Mouse (Mus musculus) forebrain, embryonic 12.5 days (tissue): Measurements from ENCODE around the gene Rap2b. TPM values are rescaled to one million over a fixed set of nuclear protein-coding genes. Genes with fewer than 3 reads are reported as not detected.

Experiments used
- ATAC-seq: fragments of 200-750 bp; cut with Nextera tagmentation; 2 replicates; pipeline ENCODE4 v1.8.0; 2017; ENCODE audit warnings: moderate TSS enrichment; ENCODE audit not compliant: low FRiP score
- H3K27ac ChIP-seq: fragments of 300-500 bp; sonication (generic); 2 replicates; pipeline ENCODE4 v1.5.1; 2016; ENCODE audit warnings: mild to moderate bottlenecking
- H3K27me3 ChIP-seq: fragments of 300-500 bp; sonication (generic); 2 replicates; pipeline ENCODE4 v1.6.1; 2016; ENCODE audit warnings: mild to moderate bottlenecking
- H3K36me3 ChIP-seq: fragments of 300-500 bp; sonication (generic); replicated peaks from 2 replicates; pipeline ENCODE4 v1.6.1; 2016; ENCODE audit warnings: mild to moderate bottlenecking
- H3K4me1 ChIP-seq: fragments of 300-500 bp; sonication (generic); 2 replicates; pipeline ENCODE4 v1.6.1; 2016
- H3K4me2 ChIP-seq: fragments of 300-500 bp; sonication (generic); 2 replicates; pipeline ENCODE4 v1.6.1; 2016; ENCODE audit warnings: mild to moderate bottlenecking, moderate library complexity
- H3K4me3 ChIP-seq: fragments of 300-500 bp; sonication (generic); replicated peaks from 2 replicates; pipeline ENCODE4 v1.5.1; 2016; ENCODE audit warnings: mild to moderate bottlenecking
- H3K9ac ChIP-seq: fragments of 300-500 bp; sonication (generic); 2 replicates; pipeline ENCODE4 v1.6.1; 2016; ENCODE audit warnings: mild to moderate bottlenecking
- H3K9me3 ChIP-seq: fragments of 300-500 bp; sonication (generic); 2 replicates; pipeline ENCODE4 v1.6.1; 2016
- WGBS: fragments of 180-500 bp; shearing (Covaris S2); methylation state at CpG from one replicate; pipeline ENCODE4 v1.1.7; 2016; 5-methylcytosine and 5-hydroxymethylcytosine counted together
- polyA plus RNA-seq: library from polyadenylated mRNA; unstranded; fragments of >200 nt; fragmentation: Nextera tagmentation; extraction: Ambion mirVana; gene quantifications from 2 replicates; pipeline ENCODE4 v1.2.1, GENCODE M21; 2016

The Rap2b gene
- polyA plus RNA-seq, 1 experiment from 2014 or later, result 15.7 TPM

DNA sequence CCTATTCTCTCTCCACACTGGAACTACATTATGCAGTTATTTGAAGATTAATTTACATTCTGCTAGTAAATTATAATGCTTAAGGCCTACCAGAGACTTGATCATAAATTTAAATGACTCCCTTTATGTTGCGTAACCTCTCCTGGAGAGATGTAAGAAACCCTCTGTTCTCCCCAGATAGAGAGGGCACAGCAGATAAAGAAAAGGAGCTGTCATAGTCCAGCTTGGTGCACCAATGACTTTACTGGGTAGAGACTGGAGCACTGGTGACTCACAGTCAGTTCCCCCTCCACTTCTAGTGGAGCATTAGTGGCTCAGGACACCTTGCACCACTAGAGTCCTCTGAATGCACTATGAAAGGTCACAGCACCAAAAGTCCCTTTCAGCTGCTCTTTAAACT, 31.4 kb downstream of the Rap2b start:
- ATAC-seq, result no peak
- H3K9ac ChIP-seq, result no peak overlapping the region
- WGBS, result 89% methylated on average over 1 of the region's 1 CpGs
- H3K4me3 ChIP-seq, result no peak overlapping the region
- no peaks in the 10 kb centered on the region for H3K36me3 ChIP-seq
- H3K4me1 ChIP-seq, result peaks cover 10% of the 10 kb centered on the region
- no peak overlapping the region for H3K27ac ChIP-seq
- no peak overlapping the region for H3K4me2 ChIP-seq
- H3K27me3 ChIP-seq, result no peaks in the 10 kb centered on the region
- H3K9me3 ChIP-seq, result no peaks in the 10 kb centered on the region

DNA sequence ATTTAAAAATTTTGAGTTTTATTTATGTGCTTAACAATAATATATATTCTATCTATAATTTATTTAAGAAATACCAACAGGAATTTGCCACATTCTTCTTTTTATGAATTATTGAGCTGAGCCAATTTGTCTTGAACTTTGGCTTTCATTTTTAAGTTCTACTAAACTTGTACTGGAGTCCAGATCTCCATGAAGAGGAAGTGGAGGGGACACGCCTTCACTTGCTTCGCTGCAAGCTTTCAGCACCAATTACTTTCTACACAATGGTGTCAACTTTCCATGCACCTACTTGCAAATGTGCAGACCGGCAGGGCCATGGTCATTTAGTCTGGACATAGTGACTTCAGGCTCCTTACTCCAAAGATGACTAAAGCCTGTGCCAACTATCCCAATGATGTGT, 32.1 kb downstream of the Rap2b start:
- Histone ChIP-seq H3K36me3 (no peaks in the 10 kb centered on the region), H3K9ac (no peak overlapping the region), H3K9me3 (no peaks in the 10 kb centered on the region), H3K27me3 (no peaks in the 10 kb centered on the region), H3K4me1 (peaks cover 10% of the 10 kb centered on the region), H3K4me2 (no peak overlapping the region), H3K4me3 (no peak overlapping the region), H3K27ac (no peak overlapping the region)
- 77% methylated on average over 3 of the region's 3 CpGs for WGBS
- no peak for ATAC-seq

- Histone ChIP-seq H3K9ac (no peak overlapping the region), H3K4me1 (peaks cover 10% of the 10 kb centered on the region), H3K27ac (no peak overlapping the region), H3K27me3 (no peaks in the 10 kb centered on the region), H3K36me3 (no peaks in the 10 kb centered on the region), H3K4me2 (no peak overlapping the region), H3K9me3 (no peaks in the 10 kb centered on the region), H3K4me3 (no peak overlapping the region)
- 92% methylated on average over 3 of the region's 3 CpGs for WGBS
- no peak for ATAC-seq
Observed at GRCm38 (mm10) chr3:61395382-61395781, 33.9 kb downstream of the Rap2b start.

DNA sequence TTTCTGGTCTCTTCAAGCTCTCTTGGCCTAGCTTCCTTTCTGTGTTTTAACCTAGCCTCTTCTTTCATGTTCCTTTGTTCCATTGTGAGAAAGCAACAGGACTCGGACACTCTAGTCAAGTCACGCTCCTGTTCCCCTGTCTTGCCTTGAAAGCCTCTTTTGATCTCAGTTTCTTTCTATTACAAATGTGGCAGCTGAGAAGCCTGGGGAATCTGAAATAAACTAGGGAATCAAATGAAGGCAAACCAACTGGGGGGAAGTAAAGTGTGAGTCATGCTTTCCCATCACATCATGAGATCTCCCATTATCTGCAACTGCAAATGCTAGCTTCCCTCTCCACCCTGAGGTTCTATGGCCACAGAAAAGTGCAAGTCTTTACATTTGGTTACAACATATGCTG, 35.3 kb downstream of the Rap2b start:
- H3K4me3 ChIP-seq, result no peak overlapping the region
- H3K9me3 ChIP-seq, result no peaks in the 10 kb centered on the region
- ATAC-seq, result 0 out of 2 replicates have a peak, but pooled peaks have one; percentile 20
- H3K4me1 ChIP-seq, result peaks cover 10% of the 10 kb centered on the region
- WGBS, result 12% methylated on average over 2 of the region's 2 CpGs
- peak overlapping the region; percentile 32; the same call in 1 of the 2 replicates for H3K27ac ChIP-seq
- H3K27me3 ChIP-seq, result no peaks in the 10 kb centered on the region
- no peak overlapping the region for H3K9ac ChIP-seq
- no peaks in the 10 kb centered on the region for H3K36me3 ChIP-seq
- no peak overlapping the region for H3K4me2 ChIP-seq

DNA sequence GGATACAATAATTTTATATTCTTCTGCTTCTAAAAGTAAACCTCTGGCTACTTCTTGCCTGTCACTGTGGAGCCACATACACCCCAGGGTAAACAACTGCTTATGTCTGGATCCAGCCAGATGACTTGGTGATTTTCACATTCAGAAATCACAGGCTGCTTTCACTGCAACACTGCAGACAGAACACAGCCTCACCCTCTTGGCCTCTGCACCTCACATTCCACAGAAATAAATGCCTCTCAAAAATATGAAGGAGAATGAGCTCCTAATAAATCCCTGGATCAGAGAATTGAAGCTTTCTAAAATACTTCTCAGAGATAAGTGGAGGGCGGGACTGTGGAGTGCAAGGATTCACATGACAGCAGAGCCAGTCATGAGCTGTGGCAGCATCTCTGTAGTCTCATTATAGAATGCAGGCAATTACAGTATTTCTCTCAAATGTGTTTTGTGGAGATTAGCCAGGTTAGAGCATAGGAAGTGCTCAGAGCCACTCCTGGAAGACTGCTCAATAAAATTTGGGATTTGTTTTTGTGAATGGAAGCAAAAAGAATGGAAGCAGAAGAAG, 39.5 kb downstream of the Rap2b start:
- H3K36me3 ChIP-seq, result no peaks in the 10 kb centered on the region
- no peak overlapping the region for H3K9ac ChIP-seq
- H3K27ac ChIP-seq, result no peak overlapping the region
- H3K27me3 ChIP-seq, result no peaks in the 10 kb centered on the region
- no peak overlapping the region for H3K4me2 ChIP-seq
- peaks cover 10% of the 10 kb centered on the region for H3K4me1 ChIP-seq
- no peak overlapping the region for H3K4me3 ChIP-seq
- H3K9me3 ChIP-seq, result no peaks in the 10 kb centered on the region
- WGBS, result 70% methylated on average over 1 of the region's 1 CpGs
- no peak for ATAC-seq

DNA sequence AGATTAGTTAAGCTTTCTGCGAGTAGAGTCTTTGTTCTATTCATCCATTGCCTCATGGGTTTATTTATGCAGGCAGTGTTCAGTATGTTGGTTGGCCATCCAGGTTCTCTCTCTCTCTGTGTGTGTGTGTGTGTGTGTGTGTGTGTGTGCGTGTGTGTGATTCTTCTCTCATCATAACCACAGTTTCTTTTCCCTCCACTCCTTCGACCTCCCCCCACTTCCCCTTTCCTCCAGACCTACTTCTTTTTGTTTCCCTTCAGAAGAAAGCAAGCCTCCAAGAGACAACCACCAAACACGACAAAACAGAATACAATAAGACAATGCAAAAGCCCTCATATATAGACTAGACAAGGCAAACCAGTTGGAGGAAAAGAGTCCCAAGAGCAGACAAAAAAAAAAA, 45.5 kb downstream of the Rap2b start:
- no peak for ATAC-seq
- 74% methylated on average over 4 of the region's 4 CpGs for WGBS
- Histone ChIP-seq H3K36me3 (no peaks in the 10 kb centered on the region), H3K4me2 (no peak overlapping the region), H3K27me3 (no peaks in the 10 kb centered on the region), H3K27ac (no peak overlapping the region), H3K4me1 (no peaks in the 10 kb centered on the region), H3K9me3 (no peaks in the 10 kb centered on the region), H3K9ac (no peak overlapping the region), H3K4me3 (no peak overlapping the region)

- no peak overlapping the region for H3K9ac ChIP-seq
- no peak overlapping the region for H3K27ac ChIP-seq
- H3K9me3 ChIP-seq, result no peaks in the 10 kb centered on the region
- no peaks in the 10 kb centered on the region for H3K4me1 ChIP-seq
- ATAC-seq, result no peak
- no peak overlapping the region for H3K4me3 ChIP-seq
- 84% methylated on average over 6 of the region's 6 CpGs for WGBS
- H3K27me3 ChIP-seq, result no peaks in the 10 kb centered on the region
- H3K4me2 ChIP-seq, result no peak overlapping the region
- H3K36me3 ChIP-seq, result no peaks in the 10 kb centered on the region
Observed at GRCm38 (mm10) chr3:61409683-61410082, 48.2 kb downstream of the Rap2b start.

DNA sequence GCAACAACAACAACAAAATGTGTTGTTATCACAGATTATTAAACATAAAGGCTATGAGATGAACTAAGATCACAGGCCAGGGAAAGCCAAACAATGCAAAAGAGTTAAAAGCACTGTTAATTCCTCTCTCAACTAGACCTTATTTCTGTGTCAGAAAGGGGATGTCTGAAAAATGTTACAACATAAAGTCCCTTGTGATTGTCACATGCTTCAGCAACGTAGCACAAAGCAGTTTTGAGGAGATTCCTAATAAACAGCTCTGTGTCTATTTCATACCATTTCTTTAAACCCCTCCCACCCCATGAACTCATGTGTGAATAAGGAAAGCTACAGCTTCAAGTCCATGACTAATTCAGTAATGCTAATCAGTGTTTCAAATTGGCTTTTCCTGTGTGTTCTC, 54.4 kb downstream of the Rap2b start:
- Histone ChIP-seq H3K4me3 (no peak overlapping the region), H3K27ac (no peak overlapping the region), H3K27me3 (no peaks in the 10 kb centered on the region), H3K4me2 (no peak overlapping the region), H3K36me3 (no peaks in the 10 kb centered on the region), H3K4me1 (peaks cover 3% of the 10 kb centered on the region; the same call in 1 of the 2 replicates), H3K9ac (no peak overlapping the region), H3K9me3 (no peaks in the 10 kb centered on the region)
- 67% methylated on average over 1 of the region's 1 CpGs for WGBS
- ATAC-seq, result no peak

Other genes starting within 250 kb of the Rap2b start
- gene B430305J03Rik, start 4.3 kb downstream of the Rap2b start, polyA plus RNA-seq, result not detected in 2 replicates